Mouse (Mus musculus) MN1 (cell line): ENCODE data around the gene Megf11.

Experiments used
- DNase-seq: peaks from one replicate; pipeline ENCODE4 v3.0.0-alpha.2; 2016; ENCODE audit warnings: low spot score

Gene Megf11

DNA sequence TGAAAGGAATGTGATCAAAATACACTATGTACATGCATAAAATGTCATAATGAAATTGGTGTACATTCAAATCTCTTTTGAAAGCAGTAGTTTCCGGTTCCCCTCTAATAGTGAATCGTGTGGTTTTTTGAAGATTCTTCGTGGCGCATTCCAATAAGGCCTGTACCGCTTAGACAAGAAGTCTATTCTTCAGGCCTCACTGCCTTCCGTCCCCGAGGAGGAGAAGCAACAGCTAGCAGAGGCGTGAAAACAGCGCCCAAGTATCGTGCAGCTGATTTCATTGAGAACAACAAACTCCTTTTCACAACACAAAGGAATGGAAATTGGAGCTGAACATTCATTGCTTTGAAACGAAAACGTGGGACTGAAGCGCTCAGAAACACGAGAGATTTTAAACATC lies 372.6 kb downstream of the Megf11 start:
- DNase-seq, result no peak
